Mouse (Mus musculus) stomach, postnatal 0 days (tissue): ENCODE measurements around the gene Tmem255a.

Experiments
- CTCF ChIP-seq: IDR thresholded peaks from 2 replicates; pipeline ENCODE4 v1.5.1; 2016; ENCODE audit warnings: antibody characterized with exemption, low read depth, mild to moderate bottlenecking, moderate library complexity
- EP300 ChIP-seq: optimal IDR thresholded peaks from 2 replicates; pipeline ENCODE3; 2016; ENCODE audit warnings: antibody characterized with exemption

DNA sequence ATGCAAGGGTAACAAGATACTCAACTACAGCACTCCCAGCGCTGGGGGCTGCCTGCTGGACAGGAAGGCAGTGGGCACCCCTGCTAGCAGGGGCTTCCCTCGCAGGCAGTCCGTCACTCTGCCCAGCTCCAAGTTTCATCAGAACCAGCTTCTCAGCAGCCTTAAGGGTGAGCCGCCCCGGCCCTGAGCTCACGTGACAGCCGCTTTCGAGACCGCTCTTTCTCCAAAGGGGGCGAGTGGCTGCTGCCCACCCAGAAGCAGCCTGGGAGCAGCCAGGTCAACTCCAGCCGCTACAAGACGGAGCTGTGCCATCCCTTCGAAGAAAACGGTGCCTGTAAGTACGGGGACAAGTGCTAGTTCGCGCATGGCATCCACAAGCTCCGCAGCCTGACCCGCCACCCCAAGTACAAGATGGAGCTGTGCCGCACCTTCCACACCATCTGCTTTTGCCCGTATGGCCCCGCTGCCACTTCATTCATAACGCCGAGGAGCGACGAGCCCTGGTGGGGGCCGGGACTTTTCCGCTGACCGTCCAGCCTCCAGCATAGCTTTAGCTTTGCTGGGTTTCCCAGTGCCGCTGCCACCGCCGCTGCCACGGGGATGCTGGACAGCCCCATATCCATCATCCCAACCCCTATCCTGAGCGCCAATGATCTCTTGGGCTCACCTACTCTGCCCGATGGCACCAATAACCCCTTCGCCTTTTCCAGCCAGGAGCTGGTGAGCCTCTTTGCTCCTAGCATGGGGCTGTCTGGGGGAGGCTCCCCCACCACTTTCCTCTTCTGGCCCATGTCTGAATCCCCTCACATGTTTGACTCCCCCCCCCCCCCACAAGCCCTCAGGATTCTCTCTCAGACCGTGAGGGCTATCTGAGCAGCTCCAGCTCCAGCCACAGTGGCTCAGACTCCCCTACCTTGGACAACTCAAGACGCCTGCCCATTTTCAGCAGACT lies 71.3 kb downstream of the Tmem255a start:
- TF ChIP-seq CTCF = no peak
- no peak for TF ChIP-seq EP300
